Mouse (Mus musculus) left cerebral cortex, adult 18-20 months (tissue): ENCODE data around the gene Ip6k1. TPM values are rescaled to one million over a fixed set of nuclear protein-coding genes. Genes with fewer than 3 reads are reported as not detected.

Experiments
- DNase-seq, 2 experiments: peaks; one replicate each; pipeline ENCODE4 v3.0.0; 2021 to 2022; ENCODE audit warnings: low spot score in 2 of 2, mixed read lengths in 1 of 2
- total RNA-seq, 2 experiments: library from RNA; stranded (reverse); gene quantifications; 2 replicates each; pipeline ENCODE4 v1.2.3; 2021

Gene Ip6k1
- total RNA-seq, 2 experiments from 2014 or later = 199 to 224 TPM

DNA sequence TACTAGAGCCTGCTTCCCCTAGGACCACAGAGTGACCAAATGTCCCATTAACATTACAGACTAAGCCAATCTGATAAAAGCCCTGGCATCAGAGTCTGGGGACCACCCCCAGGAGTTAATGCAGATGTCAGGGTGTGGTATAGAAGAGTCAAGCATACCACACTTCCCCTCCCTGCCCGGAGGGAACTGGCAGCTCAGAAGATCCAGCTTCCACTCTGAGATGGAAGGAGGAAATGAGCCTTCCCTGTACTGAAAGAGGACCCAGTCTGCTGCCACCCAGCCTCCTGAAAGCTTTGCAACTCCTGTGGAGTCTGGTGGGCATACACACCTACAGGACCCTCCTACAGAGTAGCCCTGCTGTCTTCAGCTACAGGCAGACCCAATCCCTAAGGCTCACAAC lies 52.8 kb downstream of the Ip6k1 start:
- DNase-seq = no peak

DNA sequence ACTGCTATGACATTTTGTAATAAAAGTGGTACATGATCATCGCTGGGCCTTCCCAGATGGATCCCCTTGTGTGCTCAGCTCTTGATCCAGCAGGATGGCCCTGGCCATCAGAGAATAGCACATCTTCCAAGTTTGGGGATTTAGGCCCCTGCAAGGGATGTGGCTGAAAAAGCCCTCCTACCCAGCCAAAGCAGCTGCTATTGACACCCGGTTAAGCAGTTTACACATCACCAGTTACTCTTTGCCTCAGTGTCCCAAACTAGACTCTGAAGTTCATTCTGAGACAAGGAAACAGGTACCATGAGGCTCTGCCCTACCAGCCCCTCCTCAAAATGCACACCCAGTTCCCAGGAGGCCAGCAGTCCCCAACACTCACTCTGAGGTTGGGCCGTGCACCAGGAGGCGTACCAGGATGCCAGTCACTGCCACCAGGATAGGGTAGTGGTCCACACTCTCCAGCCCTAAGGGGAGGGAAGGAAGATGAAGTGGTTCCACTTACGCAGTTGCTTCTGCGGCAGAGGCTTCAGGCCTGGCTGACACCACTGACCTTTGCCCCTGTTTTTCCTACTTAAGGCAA lies 53.4 kb downstream of the Ip6k1 start:
- DNase-seq = no peak

- no peak for DNase-seq
These were observed 54.3 kb downstream of the Ip6k1 start for GRCm38 (mm10) chr9:108056361-108057261.

- no peak for DNase-seq
These were observed 54.9 kb downstream of the Ip6k1 start for GRCm38 (mm10) chr9:108057262-108057562.

- no peak for DNase-seq
These were observed 56.0 kb downstream of the Ip6k1 start for GRCm38 (mm10) chr9:108058291-108058690.

GRCm38 (mm10) chr9:108062142-108062541 lies 59.8 kb downstream of the Ip6k1 start:
- DNase-seq = no peak

- no peak for DNase-seq
These were observed 61.1 kb downstream of the Ip6k1 start for GRCm38 (mm10) chr9:108063361-108063760.

DNA sequence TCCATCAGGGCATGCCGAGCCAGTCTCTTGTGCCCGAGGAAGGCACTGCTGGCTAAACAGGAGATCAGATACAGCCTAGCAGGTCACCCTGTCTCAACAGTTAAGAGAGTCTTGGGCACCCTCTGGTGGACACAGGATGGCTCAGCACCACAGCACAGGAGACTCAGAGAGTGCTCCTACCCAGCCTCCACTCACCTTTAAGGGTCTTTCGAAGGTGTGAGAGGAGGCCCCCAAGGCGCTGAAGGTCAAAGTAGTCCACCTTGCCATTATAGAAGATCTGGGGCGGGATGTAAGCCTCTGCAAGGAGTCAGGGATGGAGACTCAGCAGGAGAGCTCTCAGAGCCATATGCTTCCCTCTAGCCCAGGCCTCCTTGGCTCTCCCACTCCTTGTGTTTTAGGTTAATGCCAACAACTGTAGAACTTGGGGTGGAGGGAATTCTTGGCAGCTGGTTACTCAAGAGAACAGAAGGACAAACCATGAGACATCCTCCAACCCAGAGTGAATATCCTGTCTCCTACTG lies 63.2 kb downstream of the Ip6k1 start:
- peak; percentile 68 to 70 for DNase-seq

GRCm38 (mm10) chr9:108067199-108067598 lies 64.9 kb downstream of the Ip6k1 start:
- no peak for DNase-seq

GRCm38 (mm10) chr9:108067900-108068299 lies 65.6 kb downstream of the Ip6k1 start:
- DNase-seq = peak; percentile 81 to 88

DNA sequence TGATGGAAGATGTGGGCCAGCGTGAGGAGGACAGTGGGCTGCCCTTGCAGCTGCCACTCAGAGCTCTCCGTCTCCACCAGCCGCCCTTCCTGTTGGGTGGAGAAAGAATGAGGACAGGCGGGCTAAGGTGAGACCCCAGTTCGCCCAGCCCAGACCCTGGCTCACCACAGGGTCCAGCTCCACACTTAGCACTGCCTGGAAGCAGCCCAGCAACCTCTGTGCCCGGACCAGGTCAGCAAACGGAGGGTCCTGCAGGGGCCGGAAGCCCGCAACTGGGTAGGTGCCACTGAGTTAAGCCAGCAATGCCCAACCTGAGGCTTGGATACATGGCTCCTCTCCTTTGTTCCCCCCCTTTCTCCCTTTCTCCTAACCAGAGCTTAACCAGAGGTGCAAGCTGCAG lies 66.7 kb downstream of the Ip6k1 start:
- no peak for DNase-seq

- no peak for DNase-seq
These were observed 67.2 kb downstream of the Ip6k1 start for GRCm38 (mm10) chr9:108069529-108069928.

GRCm38 (mm10) chr9:108071801-108072200 lies 69.5 kb downstream of the Ip6k1 start:
- DNase-seq = no peak

DNA sequence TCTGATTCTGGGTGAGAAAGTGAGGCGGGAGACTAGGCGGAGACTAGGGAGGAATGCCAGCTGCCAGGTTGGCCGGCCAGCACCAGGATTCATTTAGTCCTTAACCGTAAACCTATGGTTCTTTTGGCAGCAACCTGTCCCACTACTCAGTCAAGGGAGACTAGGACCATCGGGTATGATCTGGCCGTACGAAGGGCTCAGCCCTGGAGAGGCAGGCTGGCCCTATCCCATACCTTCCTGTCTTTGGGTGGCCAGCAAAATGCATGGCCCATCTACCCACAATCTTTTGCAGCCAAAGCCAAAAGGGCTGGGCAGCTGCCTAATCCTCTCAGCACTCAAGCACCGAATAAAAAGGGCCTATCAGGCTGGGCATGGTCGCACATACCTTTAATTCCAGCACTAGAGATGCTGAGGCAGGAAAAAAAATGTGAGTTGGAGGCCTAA lies 70.2 kb downstream of the Ip6k1 start:
- DNase-seq = no peak

- no peak for DNase-seq
These were observed 71.0 kb downstream of the Ip6k1 start for GRCm38 (mm10) chr9:108073141-108073930.

DNA sequence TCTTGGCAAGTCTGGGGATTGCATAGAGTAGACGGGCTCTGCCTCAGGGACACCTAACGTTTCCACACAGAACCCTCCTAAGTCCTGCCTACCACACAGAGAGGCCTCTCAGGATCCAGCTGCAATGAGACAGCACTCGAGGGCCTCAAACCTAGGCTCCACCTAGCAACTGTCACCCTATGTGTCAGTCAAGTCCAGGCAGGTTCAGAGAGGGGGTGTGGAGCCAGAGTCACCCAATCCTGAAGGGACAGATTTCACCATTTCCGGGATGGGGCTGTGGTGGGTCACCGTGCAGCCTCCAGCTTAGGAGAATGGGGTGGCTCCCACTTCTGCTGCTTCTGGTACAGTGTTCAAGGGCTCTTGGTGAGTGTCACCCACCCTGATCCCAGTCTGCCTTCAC lies 77.9 kb downstream of the Ip6k1 start, which contains the start of gene Mst1:
Mst1 (plus strand) TSS at position 269 of the 400 bp plus-strand sequence.
- DNase-seq = no peak

- no peak for DNase-seq
These were observed 80.2 kb downstream of the Ip6k1 start for GRCm38 (mm10) chr9:108082549-108082948.

GRCm38 (mm10) chr9:108082988-108083431 lies 80.7 kb downstream of the Ip6k1 start, which contains the start of gene Rnf123:
Rnf123 (minus strand) TSS chr9:108083346.
- DNase-seq = no peak

DNA sequence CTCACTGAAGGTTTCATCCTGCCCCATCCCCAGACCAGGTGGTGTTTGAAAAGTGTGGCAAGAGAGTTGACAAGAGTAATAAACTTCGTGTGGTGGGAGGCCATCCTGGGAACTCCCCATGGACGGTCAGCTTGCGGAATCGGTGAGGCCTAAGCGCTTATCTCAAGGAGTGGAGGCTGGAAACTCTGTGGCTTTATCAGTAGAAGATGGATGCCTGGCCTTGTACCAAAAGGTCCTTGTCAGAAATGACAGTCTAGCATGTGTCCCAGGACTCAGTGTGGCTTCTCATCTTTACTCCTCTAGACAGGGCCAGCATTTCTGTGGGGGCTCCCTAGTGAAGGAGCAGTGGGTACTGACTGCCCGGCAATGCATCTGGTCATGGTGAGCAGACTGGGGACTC lies 81.3 kb downstream of the Ip6k1 start:
- no peak for DNase-seq

DNA sequence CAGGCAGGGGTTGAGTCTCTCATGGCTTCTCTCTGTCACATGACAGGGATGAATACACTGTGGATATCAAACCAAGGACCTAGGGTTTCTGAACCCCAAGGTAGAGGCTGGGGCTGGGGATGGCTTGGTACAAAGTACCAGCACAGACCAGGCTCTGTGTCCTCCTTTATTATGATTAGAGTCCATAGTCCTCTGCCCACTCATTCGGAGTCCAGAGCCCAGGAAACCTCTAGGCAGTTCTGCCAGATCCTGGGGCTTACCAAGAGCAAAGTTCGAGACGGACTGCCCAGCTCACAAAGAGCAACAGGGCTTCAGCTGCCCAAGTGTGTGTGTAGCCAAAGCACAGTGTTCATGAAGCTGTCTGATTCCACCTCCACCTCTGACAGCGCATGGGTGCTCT lies 83.0 kb downstream of the Ip6k1 start:
- no peak for DNase-seq

GRCm38 (mm10) chr9:108090611-108091120 lies 88.4 kb downstream of the Ip6k1 start:
- no peak for DNase-seq
